Mouse (Mus musculus) left cerebral cortex, postnatal 4 days (tissue): Measurements from ENCODE around the gene Siglech. TPM values are rescaled to one million over a fixed set of nuclear protein-coding genes. Genes with fewer than 3 reads are reported as not detected.
"Not testable (repeated sequence)": the region's sequence is repeated elsewhere in the genome, so short reads cannot be mapped to it uniquely, and the experiment has no call there.

Source experiments
- DNase-seq: peaks from one replicate; pipeline ENCODE4 v3.0.0-alpha.2; 2022
- intact Hi-C: fragments of 180-260 bp; cut with DNase I; formaldehyde crosslinking; loops from one replicate; pipeline ENCODE4 v1.15.1; 2025
- total RNA-seq, 2 experiments: library from RNA; stranded (reverse); gene quantifications; 2 replicates each; pipeline ENCODE4 v1.2.3; 2021

Gene Siglech
- total RNA-seq, result 1 to 10 TPM; 2.3 to 2.9 TPM

DNA sequence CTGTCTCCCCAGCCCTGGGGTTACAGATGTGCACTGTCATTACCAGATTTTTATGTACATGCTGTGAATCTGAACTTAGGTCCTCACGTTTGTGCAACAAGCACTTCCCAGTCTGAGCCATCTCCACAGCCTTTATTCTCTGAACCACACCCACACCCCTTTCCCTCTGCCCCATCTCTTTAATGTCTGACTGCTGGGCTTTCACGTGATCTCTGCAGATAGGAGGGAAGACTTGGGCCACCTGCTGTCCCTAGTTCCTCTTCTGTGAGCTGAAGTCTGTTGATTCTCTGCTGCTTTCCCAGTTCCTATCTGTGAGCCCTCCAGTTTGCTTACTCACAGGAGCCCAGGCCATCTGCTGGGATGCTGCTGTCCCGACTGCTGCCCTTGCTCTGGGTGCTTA is at the start of gene Siglech:
Gene Siglech (plus strand): TSS at position 253 of the 400 bp plus-strand sequence.
- intact Hi-C loops, result no loop called here
- no peak for DNase-seq

DNA sequence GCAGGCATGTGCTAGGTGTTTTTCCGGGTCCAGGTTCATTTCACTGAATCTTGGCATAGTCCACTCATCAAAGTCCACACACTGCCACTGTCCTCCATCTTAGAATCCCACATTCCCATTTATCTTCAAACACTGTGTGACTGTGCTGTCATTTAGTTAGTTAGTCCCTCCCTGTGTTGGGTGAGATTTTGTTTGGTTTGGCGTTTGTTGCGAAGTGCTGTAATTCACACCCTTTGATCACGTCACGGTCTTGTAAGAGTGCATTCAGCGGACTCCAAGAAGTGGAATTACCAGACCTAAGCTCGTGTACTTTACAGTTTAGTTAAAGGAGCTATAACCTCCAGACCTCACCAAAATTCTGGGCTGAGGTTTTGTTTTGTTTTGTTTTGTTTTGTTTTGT is 45.3 kb upstream of the Siglech start:
- DNase-seq, result no peak
- intact Hi-C loops, result no loop called here

DNA sequence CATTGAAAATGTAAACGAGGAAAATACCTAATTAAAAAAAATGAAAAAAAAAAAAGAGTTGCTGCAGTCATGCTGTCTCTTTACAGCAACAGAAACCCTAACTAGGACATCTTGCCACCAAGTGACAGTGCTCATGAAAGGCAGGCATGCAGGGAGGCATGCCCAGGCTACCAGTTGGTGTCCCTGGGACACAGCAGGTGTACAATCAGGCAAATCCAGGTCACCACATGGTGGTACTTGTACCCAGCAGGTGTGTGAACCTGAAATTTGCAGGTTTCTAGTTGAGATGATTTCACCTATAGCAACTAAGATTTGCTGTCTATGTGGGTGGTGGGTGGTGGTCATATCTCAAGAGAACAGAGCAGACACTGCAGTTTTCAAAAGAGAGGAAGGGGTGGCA is 39.1 kb upstream of the Siglech start:
- intact Hi-C loops, result no loop called here

DNA sequence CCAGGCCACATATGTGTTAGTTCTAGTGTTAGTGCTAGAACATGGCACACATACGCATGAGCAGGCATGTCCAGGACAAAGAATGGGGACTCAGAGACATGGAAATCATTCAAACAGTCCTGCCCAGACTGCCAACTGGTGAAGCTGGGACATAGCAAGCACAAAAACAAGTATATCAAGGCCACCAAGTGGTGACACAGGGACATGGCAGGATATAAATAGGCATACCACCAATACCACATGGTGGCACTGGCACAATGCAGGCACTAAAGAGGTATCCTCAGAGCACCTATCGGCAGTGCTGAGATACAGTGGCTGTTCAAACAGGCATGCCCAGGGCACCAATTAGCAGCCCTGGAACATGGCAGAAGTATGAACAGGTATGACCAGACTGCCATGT is 33.5 kb upstream of the Siglech start:
- peak; percentile 6 for DNase-seq
- intact Hi-C loops, result loop anchor here (10.0 kb wide), 1 partner anchor 900 kb away; the partner anchor contains the start of gene Luzp2

More for the DNA sequence above, 39.1 kb upstream of the Siglech start:
- DNase-seq, result no peak

DNA sequence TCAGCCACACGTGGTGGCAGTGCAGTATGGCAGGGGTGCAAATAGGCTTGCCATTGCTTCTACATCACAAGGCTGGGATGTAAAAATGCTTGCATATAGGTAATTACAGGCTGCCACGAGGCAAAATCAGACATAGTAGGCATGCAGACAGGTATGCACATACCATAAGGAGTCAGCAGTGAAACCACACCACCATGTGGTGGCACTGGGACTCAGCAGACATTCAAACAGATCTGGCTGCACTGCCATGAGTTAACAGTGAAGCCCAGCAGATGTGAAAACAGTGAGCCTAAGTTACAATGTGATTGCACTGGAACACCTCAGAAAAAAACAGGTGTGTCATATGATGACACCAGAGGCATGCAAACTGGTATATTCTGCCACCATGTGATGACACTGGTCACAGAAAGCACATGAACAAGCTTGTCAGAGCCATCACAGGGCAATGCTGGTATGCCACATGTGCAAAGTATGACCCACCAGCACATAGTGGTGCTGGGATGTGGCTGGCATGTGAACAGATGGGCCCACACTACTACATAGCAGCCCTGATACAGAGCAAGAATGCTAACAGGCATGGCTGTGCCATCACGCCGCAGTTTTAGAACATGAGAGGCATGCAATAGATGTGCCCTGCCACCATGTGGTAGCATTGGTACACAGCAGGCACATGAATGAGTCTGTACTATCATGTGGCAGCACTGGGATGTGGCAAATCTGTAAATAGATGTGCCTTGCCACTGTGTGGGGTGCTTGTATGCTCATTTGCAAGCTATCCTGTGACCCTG is 30.7 kb upstream of the Siglech start:
- intact Hi-C loops, result loop anchor here (10.0 kb wide), 1 partner anchor 903 kb away; the partner anchor contains the start of gene Luzp2

DNA sequence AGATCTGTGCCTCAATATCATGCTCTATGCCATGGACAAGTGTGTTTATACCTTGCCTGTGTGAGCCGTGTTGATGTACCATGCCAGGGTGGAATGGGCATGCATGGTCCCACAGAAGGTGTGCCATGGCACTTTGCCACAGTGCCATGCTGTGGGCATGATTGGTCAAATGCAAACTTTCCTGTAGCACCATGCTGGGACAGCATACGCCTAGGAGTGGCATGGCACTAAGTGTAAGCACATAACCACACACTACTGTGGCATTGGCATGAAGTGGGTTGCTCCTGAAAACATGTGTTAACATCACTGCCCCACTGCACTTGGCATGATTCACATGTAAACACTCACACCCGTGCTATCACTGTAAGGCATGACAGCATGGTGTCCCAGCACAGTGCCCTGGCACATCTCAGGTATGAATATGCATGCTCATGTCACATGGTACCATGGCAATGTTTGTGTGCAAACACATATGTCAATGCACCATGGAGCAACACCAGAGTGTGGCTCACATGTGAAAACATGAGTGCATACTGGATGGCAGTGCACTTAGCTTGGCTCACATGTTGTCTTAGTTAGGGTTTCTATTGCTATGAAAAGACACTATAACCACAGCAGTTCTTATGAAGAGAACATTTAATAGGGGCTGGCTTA is 24.2 kb upstream of the Siglech start:
- intact Hi-C loops, result no loop called here
- peak; percentile 30 for DNase-seq

More for the DNA sequence above, 30.7 kb upstream of the Siglech start:
- DNase-seq, result peak; percentile 70

DNA sequence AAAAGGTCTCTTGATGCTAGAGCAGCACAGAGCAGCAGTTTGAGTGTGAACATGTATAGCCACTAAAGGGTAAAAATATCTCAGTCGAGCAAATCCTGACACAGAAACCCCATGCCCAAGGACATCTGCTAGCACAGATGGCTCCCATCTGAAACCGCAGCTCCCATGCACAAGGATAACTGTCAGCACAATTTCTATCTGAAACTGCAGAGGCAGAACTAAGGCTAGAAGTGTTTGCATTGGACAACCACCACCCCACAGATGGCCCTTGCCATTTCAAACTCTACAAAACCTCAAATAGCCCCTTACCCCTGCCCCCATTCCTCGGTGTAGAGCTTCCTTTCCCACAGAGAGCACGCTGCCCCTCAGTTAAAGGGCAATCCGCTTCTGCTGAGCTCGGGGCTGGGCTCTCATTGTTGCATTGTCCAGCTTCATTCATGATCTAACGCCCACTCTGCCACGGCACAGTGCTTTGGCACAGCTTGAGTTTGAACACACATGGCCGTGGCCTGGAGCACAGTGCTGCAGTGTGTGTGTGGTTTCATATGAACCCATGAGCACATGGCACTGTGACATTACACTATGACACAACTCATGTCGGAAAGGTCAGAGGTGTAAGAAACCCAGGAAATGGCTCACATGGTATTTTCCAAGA is 23.3 kb upstream of the Siglech start:
- intact Hi-C loops, result no loop called here
- peak; percentile 60 for DNase-seq

DNA sequence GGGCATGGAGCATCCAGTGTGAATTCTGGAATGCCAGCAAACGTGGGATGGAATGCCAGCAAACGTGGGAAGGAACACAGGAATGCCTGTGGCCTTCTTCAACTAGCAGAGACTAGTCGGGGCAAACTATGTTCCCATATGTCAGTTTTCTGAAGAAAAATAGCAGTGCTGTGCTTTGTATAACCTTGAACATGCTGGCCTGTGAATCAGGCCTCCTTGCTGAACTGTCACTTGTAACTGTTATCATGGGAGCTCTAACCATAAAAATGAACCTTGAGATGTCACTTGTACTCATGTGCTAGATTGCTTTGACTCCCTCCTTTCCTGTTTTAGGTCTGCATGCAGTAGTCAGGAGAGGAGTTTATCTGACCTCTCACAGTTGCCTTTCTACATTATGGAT is 17.1 kb upstream of the Siglech start:
- DNase-seq, result no peak
- intact Hi-C loops, result no loop called here

DNA sequence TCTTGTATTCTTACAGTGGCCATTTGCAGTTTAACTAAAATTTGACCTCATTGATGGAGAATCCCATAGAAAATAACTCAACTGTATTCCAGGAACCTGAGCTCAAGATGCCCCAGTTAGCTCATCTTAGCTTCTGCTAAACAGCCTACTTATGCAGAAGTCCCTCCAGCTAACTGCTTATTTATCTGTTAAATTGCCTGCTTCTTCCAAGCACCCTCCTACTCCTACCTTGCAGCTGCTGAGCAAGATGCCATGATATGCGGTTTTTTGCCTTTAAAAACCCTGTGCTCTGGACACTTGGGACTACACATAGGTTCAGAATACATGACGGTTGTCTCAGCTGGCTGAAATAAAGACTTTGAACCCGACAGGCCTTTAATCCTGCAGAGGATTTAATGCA is 8.6 kb upstream of the Siglech start:
- intact Hi-C loops, result no loop called here
- no peak for DNase-seq

DNA sequence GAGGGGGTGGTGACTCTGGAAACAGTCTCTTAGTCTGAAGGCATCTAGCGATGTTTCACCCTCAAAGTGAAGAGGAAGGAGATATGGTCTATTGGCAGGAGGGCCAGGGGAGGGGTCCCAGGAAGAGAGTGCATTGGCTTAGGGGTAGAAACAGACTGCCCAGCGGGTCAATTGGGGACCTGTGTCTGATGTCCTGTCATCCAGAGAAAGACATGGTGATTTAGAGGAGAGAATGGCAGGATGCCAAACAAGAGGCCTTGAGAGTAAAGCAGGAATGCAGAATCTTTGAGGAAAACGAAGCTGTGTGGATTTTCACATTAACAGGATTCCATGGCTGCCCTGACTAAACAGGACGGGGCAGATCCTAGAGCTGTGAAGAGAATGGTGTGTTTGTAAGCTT is 12.0 kb downstream of the Siglech start:
- intact Hi-C loops, result no loop called here
- no peak for DNase-seq

DNA sequence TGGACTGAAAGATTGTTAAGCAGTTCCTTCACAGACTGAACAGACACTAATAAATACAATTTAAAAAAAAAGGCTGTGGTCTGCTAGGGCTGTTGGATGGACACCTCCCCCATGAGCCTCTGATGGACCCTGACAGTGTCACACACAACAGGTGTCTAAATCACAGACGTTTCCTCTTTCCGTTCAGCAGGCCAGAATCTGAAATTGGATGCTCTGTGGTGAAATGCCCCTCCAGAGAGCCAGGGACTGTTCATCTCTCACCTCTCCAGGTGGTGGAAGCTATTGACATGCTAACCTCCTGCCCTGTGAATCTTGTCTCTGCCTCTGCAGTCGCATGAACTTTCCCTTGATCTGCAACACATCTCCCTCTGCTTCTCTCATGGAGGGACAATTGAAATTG is 14.5 kb downstream of the Siglech start:
- intact Hi-C loops, result no loop called here
- no peak for DNase-seq

DNA sequence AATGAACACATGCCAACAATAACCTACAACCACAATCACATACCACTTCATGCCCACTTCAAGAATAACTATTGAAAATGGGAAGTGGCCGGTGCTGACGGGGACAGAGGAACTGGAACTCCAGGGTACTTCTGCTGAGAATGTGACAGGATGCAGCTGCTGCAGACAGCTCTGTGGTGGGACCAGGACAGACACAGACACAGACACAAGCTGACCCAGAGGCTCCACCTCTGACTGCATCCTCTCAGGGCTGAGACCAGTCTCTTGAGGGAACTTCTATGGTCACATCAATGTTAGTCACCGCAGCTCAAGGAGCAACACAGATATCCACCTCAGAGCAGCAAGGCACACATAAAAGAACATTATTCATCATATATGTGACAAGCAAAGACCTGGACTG is 16.6 kb downstream of the Siglech start:
- intact Hi-C loops, result no loop called here
- DNase-seq, result no peak

DNA sequence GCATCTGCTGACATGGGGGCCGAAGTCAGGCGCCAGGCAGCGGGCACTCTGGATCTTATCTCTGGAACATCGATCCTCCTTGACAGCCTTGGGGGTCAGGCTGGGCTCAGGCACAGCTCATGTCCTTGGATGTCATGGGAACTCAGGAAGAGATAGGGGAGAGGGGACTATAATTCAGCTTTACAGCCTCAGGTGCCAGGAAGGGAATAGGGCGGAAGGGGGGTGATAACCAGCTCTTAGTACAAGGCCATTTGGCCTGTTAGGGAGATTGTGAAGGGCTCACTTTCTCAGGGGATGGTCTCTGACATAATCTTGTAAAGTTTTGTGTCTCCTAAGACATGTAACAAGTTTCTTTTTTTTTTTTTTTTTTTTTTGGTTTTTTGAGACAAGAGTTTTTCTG is 22.6 kb downstream of the Siglech start:
- DNase-seq, intact Hi-C loops: not testable (repeated sequence)

DNA sequence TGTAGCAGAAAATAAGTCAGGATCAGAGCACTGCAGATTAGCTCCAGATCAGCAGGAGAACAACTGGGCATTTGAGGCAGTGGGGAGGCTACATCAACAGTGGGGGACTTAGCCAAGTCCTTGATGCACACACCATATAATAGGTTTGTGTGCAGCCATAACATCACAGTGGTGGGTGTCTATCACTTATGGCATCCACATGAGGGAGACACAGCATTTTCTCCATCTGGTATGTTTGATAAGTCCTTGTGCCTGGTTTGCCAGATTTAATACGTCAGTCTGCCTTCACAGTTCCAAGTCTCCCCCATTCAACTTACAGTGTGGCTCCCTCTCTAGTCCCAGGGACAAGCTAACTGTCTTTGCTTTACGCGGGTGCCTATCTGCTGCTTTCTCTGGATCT is 24.3 kb downstream of the Siglech start:
- intact Hi-C loops, result no loop called here
- no peak for DNase-seq

DNA sequence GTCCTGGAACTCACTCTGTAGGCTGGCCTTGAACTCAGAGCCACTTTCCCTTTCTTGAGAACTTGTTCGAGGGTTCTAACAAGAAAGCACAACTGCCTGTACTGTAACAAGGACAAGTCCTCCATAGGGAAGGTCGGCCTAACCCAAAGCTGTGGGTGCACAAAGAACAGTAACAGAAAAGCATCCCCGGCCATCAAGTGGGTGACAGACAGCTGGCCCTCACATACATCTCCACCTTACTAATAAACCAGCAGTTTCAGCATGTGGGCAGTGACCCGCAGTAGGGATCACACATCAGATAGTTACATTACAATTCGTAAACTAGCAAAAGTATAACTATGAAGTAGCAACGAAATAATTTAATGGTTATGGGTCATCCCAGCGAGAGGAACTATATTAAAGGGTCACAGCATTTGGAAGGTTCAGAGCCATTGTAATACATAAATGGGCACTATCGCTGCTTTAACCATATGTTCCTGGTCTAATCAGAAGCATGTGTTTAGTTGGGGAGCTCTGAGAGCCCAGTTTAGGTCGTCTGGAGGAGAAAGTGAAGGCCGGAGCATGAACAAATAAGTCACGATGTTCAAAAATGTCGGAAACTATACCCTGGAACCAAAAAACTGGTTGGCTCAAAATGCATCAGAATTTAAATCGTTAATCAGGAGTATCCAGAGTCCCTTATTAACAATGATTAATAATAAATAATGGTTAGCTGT is 25.4 kb downstream of the Siglech start:
- no peak for DNase-seq
- intact Hi-C loops, result no loop called here

DNA sequence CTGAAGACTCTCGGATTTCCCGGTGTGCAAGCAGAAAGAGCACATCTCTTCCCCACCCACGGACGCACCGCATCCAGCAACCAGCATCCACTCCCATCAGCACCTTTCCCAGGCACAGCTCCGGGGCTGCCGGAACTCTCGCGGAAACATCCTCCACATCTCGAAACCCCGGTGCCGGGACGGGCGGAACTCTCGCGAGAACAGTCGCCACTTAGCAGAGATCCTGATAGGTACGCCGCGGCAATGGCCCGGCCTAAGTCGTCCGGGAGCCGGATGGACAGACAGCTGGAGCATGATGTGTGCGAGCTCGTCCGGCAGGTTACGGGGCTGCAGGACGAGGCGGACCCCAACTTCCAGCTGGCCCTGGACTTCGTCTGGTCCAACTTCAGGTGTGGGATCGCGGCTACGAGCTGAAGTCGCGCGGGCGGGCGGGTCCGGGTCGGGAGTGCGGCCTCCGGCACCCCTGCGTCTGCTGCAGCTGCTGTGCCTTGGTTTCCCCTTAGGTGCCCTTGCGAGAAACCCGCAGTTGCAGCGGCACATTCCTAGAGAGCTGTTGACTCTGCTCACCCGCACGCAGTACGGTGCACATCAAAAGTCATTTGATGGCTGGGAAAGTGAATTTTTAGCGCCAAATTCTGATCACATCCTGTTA is 26.1 kb downstream of the Siglech start, which contains the start of gene Tubgcp5:
Gene Tubgcp5 (plus strand): TSS at position 203 of the 652 bp plus-strand sequence.
- intact Hi-C loops, result no loop called here
- peak; percentile 99 for DNase-seq

DNA sequence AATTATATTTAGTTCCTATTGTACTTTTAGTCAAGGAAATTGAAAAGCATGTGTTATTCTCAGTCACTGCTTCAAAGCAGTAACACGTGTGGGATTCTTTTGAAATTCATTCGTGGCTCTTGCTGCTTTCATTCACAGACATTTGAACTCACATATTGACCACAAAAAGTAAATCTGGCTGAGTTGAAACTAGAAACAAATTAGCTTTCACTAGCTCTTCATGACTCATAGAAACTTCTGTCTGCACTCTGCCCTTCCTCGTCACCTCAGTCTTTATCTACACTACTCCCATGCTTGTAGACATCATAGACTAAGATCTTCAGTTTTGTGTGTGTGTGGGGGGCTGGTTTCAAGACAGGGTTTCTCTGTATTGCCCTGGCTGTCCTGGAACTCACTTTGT is 32.0 kb downstream of the Siglech start:
- DNase-seq, result no peak
- intact Hi-C loops, result loop anchor here (5.0 kb wide), 1 partner anchor 97 kb away; no protein-coding TSS in a partner anchor

DNA sequence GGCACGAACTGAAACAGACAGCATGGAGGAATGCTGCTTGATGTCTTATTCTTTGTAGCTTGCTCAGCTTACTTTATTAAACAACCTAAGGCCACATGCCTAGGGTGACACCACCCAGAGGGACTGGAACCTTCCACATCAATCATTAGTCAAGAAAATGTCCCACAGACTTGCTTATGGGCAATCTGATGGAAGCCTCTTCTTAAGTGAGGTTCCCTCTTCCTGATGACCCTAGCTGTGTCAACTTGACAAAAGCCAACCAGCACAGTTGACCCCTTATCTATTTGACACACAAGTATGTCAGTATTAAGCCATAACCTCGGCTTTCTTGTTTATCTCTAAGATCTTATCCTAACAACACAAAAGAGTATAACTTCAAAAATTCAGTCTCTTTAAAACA is 42.0 kb downstream of the Siglech start:
- intact Hi-C loops, result loop anchor here (10.0 kb wide), 1 partner anchor 325 kb away; no protein-coding TSS in a partner anchor
- DNase-seq, result no peak

DNA sequence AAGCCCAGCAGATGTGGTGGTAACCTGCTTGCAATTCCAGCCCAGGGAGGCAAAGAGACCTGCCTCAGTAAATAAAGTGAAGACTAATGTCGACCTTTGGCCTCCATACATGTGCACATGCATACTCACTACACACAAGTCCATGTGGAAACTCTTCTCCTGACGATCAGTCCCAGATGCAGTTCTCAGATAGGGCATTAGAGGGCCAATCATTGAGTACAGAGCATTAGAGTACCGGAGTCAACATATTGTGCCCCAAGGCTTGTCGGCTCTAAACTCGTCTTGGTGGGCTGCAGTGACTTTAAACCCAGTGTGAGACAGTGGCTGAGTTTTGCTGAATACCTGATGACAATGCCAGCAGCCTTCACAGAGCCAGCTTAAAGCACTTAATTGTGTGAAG is 56.5 kb downstream of the Siglech start:
- intact Hi-C loops, result no loop called here

DNA sequence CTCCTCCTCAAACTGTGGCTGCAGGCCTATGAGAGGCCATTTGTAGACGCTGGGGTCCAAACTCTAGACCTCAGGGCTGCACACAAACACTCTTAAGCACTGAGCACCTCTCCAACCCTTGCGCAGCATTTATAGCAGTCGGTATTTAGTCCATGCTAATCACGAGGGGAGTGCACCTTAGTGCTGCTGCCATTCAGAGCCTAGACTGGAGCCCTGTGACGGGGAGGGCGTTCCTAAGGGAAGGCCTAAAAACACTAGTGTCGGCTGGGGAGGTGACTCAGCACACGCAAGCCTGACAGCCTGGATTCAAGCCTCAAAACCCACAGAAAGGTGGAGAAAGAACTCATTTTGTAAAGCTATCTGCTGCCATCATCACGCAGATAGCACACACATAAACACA is 59.6 kb downstream of the Siglech start:
- no peak for DNase-seq
- intact Hi-C loops, result no loop called here

More for the DNA sequence above, 56.5 kb downstream of the Siglech start:
- no peak for DNase-seq
